8 mouse cellular contexts compared by ENCODE assay signal in genomic region chr9:52167084-52167483, GRCm38 (mm10). TPM values are rescaled to one million over a fixed set of nuclear protein-coding genes. Genes with fewer than 3 reads are reported as not detected.
DNase-seq lines count a peak whose midpoint lies in the region; ATAC-seq and TF ChIP-seq lines count a peak whose summit lies in the region.

No protein-coding gene starts in this region.

- peak overlapping the region; percentile 94 for H3K4me3 ChIP-seq in heart, embryonic 13.5 days
- H3K4me3 ChIP-seq in G1E (ENCODE audit: low read depth, low read length): peak overlapping the region; percentile 94; the same call in 1 of the 2 replicates
- peak overlapping the region; percentile 92 for H3K4me3 ChIP-seq in hindbrain, embryonic 10.5 days
- peak overlapping the region; percentile 93 for H3K4me3 ChIP-seq in midbrain, embryonic 10.5 days

- peaks cover 39% of the 10 kb centered on the region for H3K4me1 ChIP-seq in heart, embryonic 13.5 days
- peaks cover 63% of the 10 kb centered on the region for H3K4me1 ChIP-seq in G1E (ENCODE audit: insufficient read depth, low read depth, low read length)
- peaks cover 35% of the 10 kb centered on the region for H3K4me1 ChIP-seq in hindbrain, embryonic 10.5 days (replicated peaks)
- peaks cover 43% of the 10 kb centered on the region for H3K4me1 ChIP-seq in midbrain, embryonic 10.5 days

- no peaks in the 10 kb centered on the region for H3K9me3 ChIP-seq in heart, embryonic 13.5 days
- H3K9me3 ChIP-seq in G1E (replicated peaks): no peaks in the 10 kb centered on the region
- no peaks in the 10 kb centered on the region for H3K9me3 ChIP-seq in hindbrain, embryonic 10.5 days
- H3K9me3 ChIP-seq in midbrain, embryonic 10.5 days (replicated peaks): no peaks in the 10 kb centered on the region

- no peak overlapping the region for H3K27ac ChIP-seq in heart, embryonic 13.5 days (replicated peaks)
- H3K27ac ChIP-seq in hindbrain, embryonic 10.5 days: peak overlapping the region; percentile 99
- peak overlapping the region; percentile 99 for H3K27ac ChIP-seq in midbrain, embryonic 10.5 days (replicated peaks)

- DNase-seq in heart, adult 9 months (ENCODE audit: low spot score in 2 of 2): no peak
- DNase-seq in G1E (ENCODE audit: low spot score): no peak
- DNase-seq in hindbrain, embryonic 10.5 days (ENCODE audit: low spot score): no peak
- DNase-seq in midbrain, embryonic 10.5 days (ENCODE audit: low spot score): no peak
- DNase-seq in ovary, adult 18-20 months (ENCODE audit: low spot score): no peak
- no peak for DNase-seq in right cerebral cortex, postnatal 4 days
- no peak for DNase-seq in kidney, adult 9 months

- peak overlapping the region; percentile 98 for H3K9ac ChIP-seq in heart, embryonic 13.5 days

- no peak for TF ChIP-seq CTCF in G1E (IDR thresholded peaks at IDR 0.05; ENCODE audit: low read depth, low read length)

- H3K4me2 ChIP-seq in heart, embryonic 13.5 days: peak overlapping the region; percentile 77

- ATAC-seq in heart, embryonic 13.5 days (ENCODE audit: extremely low read depth, insufficient number of reproducible peaks, low FRiP score, low TSS enrichment): no peak
- no peak for ATAC-seq in G1E (ENCODE audit: extremely low read depth, insufficient number of reproducible peaks, low FRiP score, poor library complexity, severe bottlenecking)

- WGBS in heart, embryonic 13.5 days: 19% methylated on average over 3 of the region's 3 CpGs
- WGBS in hindbrain, embryonic 10.5 days: 14% methylated on average over 3 of the region's 3 CpGs
- WGBS in midbrain, embryonic 10.5 days: 17% methylated on average over 3 of the region's 3 CpGs

- H3K27me3 ChIP-seq in heart, embryonic 13.5 days (replicated peaks): peaks cover 21% of the 10 kb centered on the region
- H3K27me3 ChIP-seq in G1E (ENCODE audit: insufficient read depth, low read length): no peaks in the 10 kb centered on the region
- peaks cover 19% of the 10 kb centered on the region for H3K27me3 ChIP-seq in hindbrain, embryonic 10.5 days (ENCODE audit: insufficient read depth, poor library complexity, severe bottlenecking)
- H3K27me3 ChIP-seq in midbrain, embryonic 10.5 days (ENCODE audit: low read depth, poor library complexity, severe bottlenecking): peaks cover 25% of the 10 kb centered on the region

- H3K36me3 ChIP-seq in heart, embryonic 13.5 days: peaks cover 4% of the 10 kb centered on the region; the same call in 1 of the 2 replicates
- peaks cover 14% of the 10 kb centered on the region for H3K36me3 ChIP-seq in G1E (replicated peaks)
- peaks cover 9% of the 10 kb centered on the region for H3K36me3 ChIP-seq in hindbrain, embryonic 10.5 days
- peaks cover 8% of the 10 kb centered on the region for H3K36me3 ChIP-seq in midbrain, embryonic 10.5 days

RNA-seq across cellular contexts. Expression of gene Zc3h12c, which starts 1.3 kb away (rescaled TPM):
- polyA plus RNA-seq in heart, embryonic 13.5 days (2015; fragmentation: Nextera tagmentation; extraction: Ambion mirVana): 2.4 and 2.5 TPM in 2 replicates
- 16.7 and 17.5 TPM in 2 replicates for total RNA-seq in G1E (2014; fragmentation: Nextera tagmentation)
- 20.0 and 22.7 TPM in 2 replicates for total RNA-seq in G1E (2017)
- polyA plus RNA-seq in G1E (2012): 0.42 and 0.63 TPM in 2 replicates
- 7.2 and 7.7 TPM in 2 replicates for polyA plus RNA-seq in hindbrain, embryonic 10.5 days (2016; fragmentation: Nextera tagmentation; extraction: Ambion mirVana)
- polyA plus RNA-seq in midbrain, embryonic 10.5 days (2016; fragmentation: Nextera tagmentation; extraction: Ambion mirVana): 6.9 and 9.6 TPM in 2 replicates
